Mouse (Mus musculus) bone marrow, adult 2 months (tissue): ENCODE results near the gene Gpr137.

Experiments
- CTCF ChIP-seq: fragments of 200-500 bp; IDR thresholded peaks from 2 replicates; pipeline ENCODE4 v1.5.1; 2011; ENCODE audit warnings: low read length, control low read depth; ENCODE audit not compliant: control insufficient read depth, insufficient read depth
- POLR2A ChIP-seq: fragments of 200-500 bp; IDR thresholded peaks from 2 replicates; pipeline ENCODE4 v1.6.1; 2011; ENCODE audit warnings: low read depth, mild to moderate bottlenecking, control low read depth, low read length, borderline replicate concordance; ENCODE audit not compliant: control insufficient read depth

DNA sequence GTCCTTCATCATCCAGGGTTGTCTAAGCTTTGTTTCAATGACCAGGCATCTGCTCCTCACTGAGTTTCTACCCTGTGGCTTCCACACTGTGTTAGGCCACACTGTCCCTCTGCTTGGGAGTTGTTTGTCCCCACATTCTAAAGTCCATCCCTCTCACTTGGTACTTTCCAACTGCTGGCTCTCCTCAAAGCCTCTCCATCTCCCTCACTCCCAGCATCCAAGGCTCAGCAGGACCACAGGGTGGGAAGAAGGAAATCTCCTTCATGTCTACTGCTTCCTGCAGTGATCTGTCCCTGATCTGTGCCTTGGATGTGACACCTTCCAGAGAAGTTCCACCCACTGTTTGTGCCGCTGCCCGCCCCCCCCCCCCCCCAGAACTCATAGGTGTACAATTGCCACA, 11.3 kb downstream of the Gpr137 start:
- TF ChIP-seq CTCF (no peak), POLR2A (no peak)
